Mouse (Mus musculus) intestine, embryonic 16.5 days (tissue): Measurements from ENCODE around the gene Enpp1. TPM values are rescaled to one million over a fixed set of nuclear protein-coding genes. Genes with fewer than 3 reads are reported as not detected.
A peak's percentile ranks its signal among the peaks of the same experiment; 100 is the strongest.
"Not testable (repeated sequence)": the region's sequence is repeated elsewhere in the genome, so short reads cannot be mapped to it uniquely, and the experiment has no call there.

ENCODE experiments used
- ATAC-seq: fragments of 200-750 bp; cut with Nextera tagmentation; 2 replicates; pipeline ENCODE4 v1.8.0; 2017; ENCODE audit warnings: moderate TSS enrichment, moderate library complexity
- H3K27ac ChIP-seq: fragments of 300-500 bp; sonication (generic); 2 replicates; pipeline ENCODE4 v1.5.1; 2014; ENCODE audit warnings: mild to moderate bottlenecking, low read length
- H3K27me3 ChIP-seq: fragments of 300-500 bp; sonication (generic); replicated peaks from 2 replicates; pipeline ENCODE4 v1.6.1; 2014; ENCODE audit warnings: low read length, control low read depth, mixed read lengths; ENCODE audit not compliant: control insufficient read depth, insufficient read depth
- H3K36me3 ChIP-seq: fragments of 300-500 bp; sonication (generic); 2 replicates; pipeline ENCODE4 v1.6.1; 2014; ENCODE audit warnings: low read length, control low read depth; ENCODE audit not compliant: control insufficient read depth, insufficient read depth
- H3K4me1 ChIP-seq: fragments of 300-500 bp; sonication (generic); 2 replicates; pipeline ENCODE4 v1.6.1; 2014; ENCODE audit warnings: low read length, control low read depth, mixed read lengths; ENCODE audit not compliant: control insufficient read depth, insufficient read depth
- H3K4me2 ChIP-seq: fragments of 300-500 bp; sonication (generic); 2 replicates; pipeline ENCODE4 v1.6.1; 2014; ENCODE audit warnings: low read depth, low read length, control low read depth
- H3K4me3 ChIP-seq: fragments of 300-500 bp; sonication (generic); 2 replicates; pipeline ENCODE4 v1.5.1; 2014; ENCODE audit warnings: mild to moderate bottlenecking, low read length
- H3K9ac ChIP-seq: fragments of 300-500 bp; sonication (generic); 2 replicates; pipeline ENCODE4 v1.6.1; 2014; ENCODE audit warnings: low read depth, low read length
- H3K9me3 ChIP-seq: fragments of 300-500 bp; sonication (generic); 2 replicates; pipeline ENCODE4 v1.6.1; 2016; ENCODE audit warnings: low read length, control low read depth; ENCODE audit not compliant: control insufficient read depth
- WGBS: fragments of 180-500 bp; shearing (Covaris S2); extraction: QIAGEN DNeasy Blood & Tissue Kit; methylation state at CpG from one replicate; pipeline ENCODE4 v1.1.7; 2014; 5-methylcytosine and 5-hydroxymethylcytosine counted together
- polyA plus RNA-seq: library from polyadenylated mRNA; unstranded; fragments of >200 nt; fragmentation: Nextera tagmentation; extraction: Ambion mirVana; gene quantifications from 2 replicates; pipeline ENCODE4 v1.2.1, GENCODE M21; 2015

Gene Enpp1
- polyA plus RNA-seq, 1 experiment from 2014 or later = 10.1 TPM

DNA sequence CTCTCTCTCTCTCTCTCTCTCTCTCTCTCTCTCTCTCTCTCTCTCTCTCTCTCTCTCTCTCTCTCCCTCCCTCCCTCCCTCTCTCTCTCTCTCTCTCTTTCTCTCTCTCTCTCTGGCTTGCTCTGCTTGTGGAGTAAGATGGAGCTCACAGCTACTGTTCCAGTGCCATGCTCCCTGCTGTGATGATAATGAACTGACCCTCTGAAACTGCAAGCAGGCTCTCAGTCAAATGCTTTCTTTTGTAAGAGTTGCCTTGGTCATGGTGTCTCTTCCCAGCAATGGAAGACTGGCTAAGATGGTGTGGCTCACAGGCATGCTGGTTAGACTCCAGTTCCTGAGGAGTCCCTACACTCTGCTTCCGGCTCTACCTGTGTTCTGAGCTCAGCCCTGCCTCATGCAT, 95.4 kb downstream of the Enpp1 start:
- H3K4me1 ChIP-seq, H3K27ac ChIP-seq, H3K9me3 ChIP-seq, H3K36me3 ChIP-seq, ATAC-seq, H3K9ac ChIP-seq, H3K27me3 ChIP-seq, H3K4me3 ChIP-seq, H3K4me2 ChIP-seq: not testable (repeated sequence)
- WGBS = 94% methylated on average over 1 of the region's 1 CpGs

DNA sequence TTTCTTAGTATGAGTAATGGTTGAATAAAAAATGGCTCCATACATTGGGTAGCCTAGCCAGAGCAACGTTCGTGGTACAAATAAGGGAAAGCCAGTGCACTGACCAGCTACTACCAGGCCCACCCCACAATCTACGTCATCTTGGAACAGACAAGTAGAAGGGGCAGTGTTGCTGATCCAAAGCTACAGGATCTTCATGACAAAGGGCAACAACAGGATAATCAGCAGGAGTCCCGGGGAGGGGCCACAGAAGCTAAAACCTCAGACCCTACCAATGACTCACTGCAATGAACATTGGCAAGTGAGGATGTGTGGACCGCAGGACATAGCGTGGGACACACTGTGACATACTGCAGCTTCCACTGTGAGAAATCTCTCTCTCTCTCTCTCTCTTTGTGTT, 96.2 kb downstream of the Enpp1 start:
- whole genome bisulfite sequencing = 89% methylated on average over 6 of the region's 6 CpGs
- ATAC-seq = no peak
- Histone ChIP-seq H3K4me1 (no peaks in the 10 kb centered on the region), H3K36me3 (no peaks in the 10 kb centered on the region), H3K9ac (no peak overlapping the region), H3K4me2 (no peak overlapping the region), H3K27ac (no peak overlapping the region), H3K4me3 (no peak overlapping the region), H3K27me3 (no peaks in the 10 kb centered on the region), H3K9me3 (no peaks in the 10 kb centered on the region)

- H3K9ac ChIP-seq = no peak overlapping the region
- no peak overlapping the region for H3K4me3 ChIP-seq
- no peaks in the 10 kb centered on the region for H3K36me3 ChIP-seq
- no peaks in the 10 kb centered on the region for H3K27me3 ChIP-seq
- ATAC-seq = peak; percentile 13; the same call in 1 of the 2 replicates
- H3K4me1 ChIP-seq = no peaks in the 10 kb centered on the region
- no peak overlapping the region for H3K4me2 ChIP-seq
- H3K27ac ChIP-seq = no peak overlapping the region
- 84% methylated on average over 4 of the region's 4 CpGs for WGBS
- H3K9me3 ChIP-seq = no peaks in the 10 kb centered on the region
Measured at GRCm38 (mm10) chr10:24614726-24615125, 97.2 kb downstream of the Enpp1 start.

GRCm38 (mm10) chr10:24609766-24610165, 102.2 kb downstream of the Enpp1 start:
- H3K4me1 ChIP-seq = no peaks in the 10 kb centered on the region
- H3K27me3 ChIP-seq = no peaks in the 10 kb centered on the region
- no peak overlapping the region for H3K27ac ChIP-seq
- H3K4me2 ChIP-seq = no peak overlapping the region
- H3K4me3 ChIP-seq = no peak overlapping the region
- H3K9ac ChIP-seq = no peak overlapping the region
- ATAC-seq = no peak
- 86% methylated on average over 9 of the region's 9 CpGs for WGBS
- H3K36me3 ChIP-seq = no peaks in the 10 kb centered on the region
- no peaks in the 10 kb centered on the region for H3K9me3 ChIP-seq

DNA sequence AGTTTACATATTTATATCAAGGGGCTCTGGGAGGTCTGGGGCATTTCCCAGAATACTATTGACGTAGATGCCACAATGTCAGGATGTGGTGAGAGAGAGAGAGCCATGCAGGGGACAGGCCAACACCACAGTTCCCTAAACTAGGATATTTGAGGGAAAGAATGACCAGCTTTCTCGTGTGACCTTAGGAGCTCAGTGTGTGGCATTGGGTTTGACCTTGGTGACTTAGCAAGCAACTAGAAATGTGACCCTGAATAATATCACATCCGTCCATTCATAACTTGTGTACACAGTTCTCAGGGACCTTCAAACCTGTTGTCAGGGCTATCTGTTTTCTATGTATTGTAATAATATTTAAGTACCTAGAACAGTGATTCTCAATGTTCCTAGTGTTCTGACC, 102.8 kb downstream of the Enpp1 start:
- H3K9me3 ChIP-seq = no peaks in the 10 kb centered on the region
- H3K4me3 ChIP-seq = no peak overlapping the region
- ATAC-seq = no peak
- no peaks in the 10 kb centered on the region for H3K27me3 ChIP-seq
- WGBS = 87% methylated on average over 3 of the region's 3 CpGs
- H3K9ac ChIP-seq = no peak overlapping the region
- H3K27ac ChIP-seq = no peak overlapping the region
- H3K36me3 ChIP-seq = no peaks in the 10 kb centered on the region
- H3K4me1 ChIP-seq = no peaks in the 10 kb centered on the region
- no peak overlapping the region for H3K4me2 ChIP-seq

- H3K27ac ChIP-seq = no peak overlapping the region
- no peaks in the 10 kb centered on the region for H3K27me3 ChIP-seq
- H3K4me2 ChIP-seq = no peak overlapping the region
- H3K4me1 ChIP-seq = no peaks in the 10 kb centered on the region
- no peak overlapping the region for H3K4me3 ChIP-seq
- peak; percentile 79 for ATAC-seq
- no peak overlapping the region for H3K9ac ChIP-seq
- H3K9me3 ChIP-seq = no peaks in the 10 kb centered on the region
- H3K36me3 ChIP-seq = no peaks in the 10 kb centered on the region
Measured at GRCm38 (mm10) chr10:24603727-24604126, 108.2 kb downstream of the Enpp1 start.

DNA sequence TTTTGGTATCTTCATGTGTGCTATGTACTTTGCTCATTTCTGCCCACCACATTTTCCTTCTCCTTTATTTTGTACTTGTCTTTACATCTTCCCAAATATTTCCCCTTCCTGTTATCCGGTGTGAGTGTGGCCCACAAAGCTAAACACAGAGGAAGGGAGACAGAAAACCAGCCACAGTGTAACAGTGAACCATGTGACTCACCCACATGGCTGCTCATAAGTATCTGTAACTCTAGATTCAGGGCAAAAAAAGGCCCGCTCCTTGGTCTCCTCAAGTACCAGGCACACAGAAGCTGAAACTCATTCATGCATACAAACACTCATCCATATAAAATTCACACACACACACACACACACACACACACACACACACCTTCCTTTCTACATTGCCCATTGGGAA, 108.9 kb downstream of the Enpp1 start:
- no peak for ATAC-seq
- H3K9ac ChIP-seq = no peak overlapping the region
- H3K27ac ChIP-seq = no peak overlapping the region
- peaks cover 2% of the 10 kb centered on the region; the same call in 1 of the 2 replicates for H3K4me1 ChIP-seq
- H3K27me3 ChIP-seq = no peaks in the 10 kb centered on the region
- H3K4me3 ChIP-seq = no peak overlapping the region
- 82% methylated on average over 2 of the region's 2 CpGs for WGBS
- H3K9me3 ChIP-seq = no peaks in the 10 kb centered on the region
- H3K4me2 ChIP-seq = no peak overlapping the region
- no peaks in the 10 kb centered on the region for H3K36me3 ChIP-seq

GRCm38 (mm10) chr10:24599802-24600201, 112.2 kb downstream of the Enpp1 start:
- H3K9me3 ChIP-seq = no peaks in the 10 kb centered on the region
- no peak overlapping the region for H3K4me2 ChIP-seq
- H3K9ac ChIP-seq = no peak overlapping the region
- no peaks in the 10 kb centered on the region for H3K27me3 ChIP-seq
- H3K27ac ChIP-seq = no peak overlapping the region
- no peak for ATAC-seq
- no peaks in the 10 kb centered on the region for H3K36me3 ChIP-seq
- WGBS = 64% methylated on average over 5 of the region's 5 CpGs
- H3K4me1 ChIP-seq = peaks cover 5% of the 10 kb centered on the region; the same call in 1 of the 2 replicates
- H3K4me3 ChIP-seq = no peak overlapping the region

DNA sequence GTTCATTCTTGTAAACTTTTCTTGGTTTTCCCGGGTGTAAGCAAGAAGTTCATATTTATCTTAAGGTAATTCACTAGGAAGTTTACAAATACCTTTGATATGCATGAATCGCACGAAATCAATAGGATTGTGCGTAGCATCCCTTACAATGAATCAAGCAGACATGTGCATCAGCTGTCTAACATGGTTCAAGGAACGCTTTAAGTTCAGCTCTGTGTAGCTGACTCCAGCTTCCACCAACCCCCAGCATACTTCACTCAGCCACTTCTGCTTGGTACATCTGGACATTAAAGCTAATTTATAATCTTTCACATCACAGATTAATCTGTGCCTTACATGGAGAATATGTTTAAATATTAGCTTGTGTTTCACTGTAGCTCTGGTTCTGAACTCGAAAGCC, 113.3 kb downstream of the Enpp1 start:
- WGBS = 87% methylated on average over 6 of the region's 6 CpGs
- no peak overlapping the region for H3K4me2 ChIP-seq
- no peaks in the 10 kb centered on the region for H3K27me3 ChIP-seq
- H3K9me3 ChIP-seq = no peaks in the 10 kb centered on the region
- H3K4me3 ChIP-seq = no peak overlapping the region
- H3K27ac ChIP-seq = no peak overlapping the region
- H3K36me3 ChIP-seq = no peaks in the 10 kb centered on the region
- peaks cover 8% of the 10 kb centered on the region; the same call in 1 of the 2 replicates for H3K4me1 ChIP-seq
- ATAC-seq = no peak
- H3K9ac ChIP-seq = no peak overlapping the region

GRCm38 (mm10) chr10:24597789-24598188, 114.2 kb downstream of the Enpp1 start:
- peak overlapping the region; percentile 77 for H3K4me2 ChIP-seq
- H3K27me3 ChIP-seq = no peaks in the 10 kb centered on the region
- peak overlapping the region; percentile 13; the same call in 1 of the 2 replicates for H3K27ac ChIP-seq

More at GRCm38 (mm10) chr10:24597789-24598188, 114.2 kb downstream of the Enpp1 start:
- Histone ChIP-seq H3K4me1 (peaks cover 14% of the 10 kb centered on the region), H3K9me3 (no peaks in the 10 kb centered on the region), H3K36me3 (no peaks in the 10 kb centered on the region), H3K9ac (no peak overlapping the region), H3K4me3 (peak overlapping the region; percentile 0)
- WGBS = 72% methylated on average over 4 of the region's 4 CpGs
- ATAC-seq = no peak
